Mouse (Mus musculus) neural tube, embryonic 11.5 days (tissue): ENCODE measurements at regions not wholly inside any gene's neighbourhood (a gene's known extent, or its start where the extent isn't known, plus 50 kb on each side); places are given as distances from the start of the nearest gene placed in this dataset.
"Not testable (repeated sequence)": the region's sequence is repeated elsewhere in the genome, so short reads cannot be mapped to it uniquely, and the experiment has no call there.

Source experiments
- ATAC-seq: fragments of 200-750 bp; cut with Nextera tagmentation; 2 replicates; pipeline ENCODE4 v1.8.0; 2017; ENCODE audit warnings: moderate number of reproducible peaks, mild to moderate bottlenecking, moderate TSS enrichment, moderate library complexity; ENCODE audit not compliant: insufficient read depth, low FRiP score, low TSS enrichment
- DNase-seq: peaks from one replicate; pipeline ENCODE4 v3.0.0-alpha.2; 2015; ENCODE audit warnings: low spot score
- H3K27ac ChIP-seq: fragments of 300-500 bp; sonication (generic); 2 replicates; pipeline ENCODE4 v1.5.1; 2014; ENCODE audit warnings: low read depth, mild to moderate bottlenecking, low read length
- H3K27me3 ChIP-seq: fragments of 300-500 bp; sonication (generic); 2 replicates; pipeline ENCODE4 v1.6.1; 2014; ENCODE audit warnings: mild to moderate bottlenecking, low read length, mixed read lengths; ENCODE audit not compliant: control insufficient read depth, insufficient read depth
- H3K36me3 ChIP-seq: fragments of 300-500 bp; sonication (generic); 2 replicates; pipeline ENCODE4 v1.6.1; 2014; ENCODE audit warnings: mild to moderate bottlenecking, low read length, moderate library complexity, mixed read lengths; ENCODE audit not compliant: control insufficient read depth, insufficient read depth
- H3K4me1 ChIP-seq: fragments of 300-500 bp; sonication (generic); 2 replicates; pipeline ENCODE4 v1.6.1; 2014; ENCODE audit warnings: low read length, mixed read lengths; ENCODE audit not compliant: control insufficient read depth, insufficient read depth
- H3K4me2 ChIP-seq: fragments of 300-500 bp; sonication (generic); 2 replicates; pipeline ENCODE4 v1.6.1; 2014; ENCODE audit warnings: low read depth, mild to moderate bottlenecking, moderate library complexity
- H3K4me3 ChIP-seq: fragments of 300-500 bp; sonication (generic); 2 replicates; pipeline ENCODE4 v1.5.1; 2014; ENCODE audit warnings: low read depth, low read length
- H3K9ac ChIP-seq: fragments of 300-500 bp; sonication (generic); 2 replicates; pipeline ENCODE4 v1.6.1; 2014; ENCODE audit warnings: mild to moderate bottlenecking, low read length
- H3K9me3 ChIP-seq: fragments of 300-500 bp; sonication (generic); 2 replicates; pipeline ENCODE4 v1.6.1; 2016; ENCODE audit warnings: low read length; ENCODE audit not compliant: control insufficient read depth
- WGBS: fragments of 180-500 bp; shearing (Covaris S2); extraction: QIAGEN DNeasy Blood & Tissue Kit; methylation state at CpG from one replicate; pipeline ENCODE4 v1.1.7; 2014; 5-methylcytosine and 5-hydroxymethylcytosine counted together

- no peak overlapping the region for H3K27ac ChIP-seq
- no peak overlapping the region for H3K4me3 ChIP-seq
- no peaks in the 10 kb centered on the region for H3K4me1 ChIP-seq
- no peaks in the 10 kb centered on the region for H3K36me3 ChIP-seq
- no peak overlapping the region for H3K9ac ChIP-seq
- no peak overlapping the region for H3K4me2 ChIP-seq
- H3K9me3 ChIP-seq = no peaks in the 10 kb centered on the region
- no peaks in the 10 kb centered on the region for H3K27me3 ChIP-seq
- no peak for DNase-seq
- no peak for ATAC-seq
These were observed 182.6 kb upstream of the Kcnj3 start for GRCm38 (mm10) chr2:55253134-55253533.

- no peak overlapping the region for H3K9ac ChIP-seq
- ATAC-seq = no peak
- H3K36me3 ChIP-seq = no peaks in the 10 kb centered on the region
- H3K4me2 ChIP-seq = no peak overlapping the region
- no peak for DNase-seq
- H3K4me3 ChIP-seq = no peak overlapping the region
- 75% methylated on average over 1 of the region's 1 CpGs for WGBS
- H3K4me1 ChIP-seq = no peaks in the 10 kb centered on the region
- no peaks in the 10 kb centered on the region for H3K9me3 ChIP-seq
- no peak overlapping the region for H3K27ac ChIP-seq
- H3K27me3 ChIP-seq = no peaks in the 10 kb centered on the region
These were observed 173.0 kb upstream of the Kcnj3 start for GRCm38 (mm10) chr2:55262721-55263278.

- Histone ChIP-seq H3K4me2 (no peak overlapping the region), H3K4me3 (no peak overlapping the region), H3K9ac (no peak overlapping the region), H3K9me3 (no peaks in the 10 kb centered on the region), H3K36me3 (no peaks in the 10 kb centered on the region), H3K27ac (no peak overlapping the region), H3K27me3 (no peaks in the 10 kb centered on the region), H3K4me1 (no peaks in the 10 kb centered on the region)
- 60% methylated on average over 1 of the region's 2 CpGs for WGBS
- ATAC-seq (peak; percentile 64; the same call in 1 of the 2 replicates), DNase-seq (no peak)
These were observed 171.8 kb upstream of the Kcnj3 start for GRCm38 (mm10) chr2:55263847-55264449.

GRCm38 (mm10) chr2:55306387-55306786 is 129.4 kb upstream of the Kcnj3 start:
- Histone ChIP-seq H3K4me1 (no peaks in the 10 kb centered on the region), H3K9ac (no peak overlapping the region), H3K4me2 (no peak overlapping the region), H3K4me3 (no peak overlapping the region), H3K27me3 (no peaks in the 10 kb centered on the region), H3K36me3 (no peaks in the 10 kb centered on the region), H3K27ac (no peak overlapping the region), H3K9me3 (no peaks in the 10 kb centered on the region)
- DNase-seq (peak; percentile 16), ATAC-seq (0 out of 2 replicates have a peak, but pooled peaks have one; percentile 17)

GRCm38 (mm10) chr2:55315627-55316026 is 120.1 kb upstream of the Kcnj3 start:
- 85% methylated on average over 3 of the region's 3 CpGs for WGBS
- Histone ChIP-seq H3K4me3 (no peak overlapping the region), H3K9ac (no peak overlapping the region), H3K4me2 (no peak overlapping the region), H3K9me3 (no peaks in the 10 kb centered on the region), H3K27me3 (no peaks in the 10 kb centered on the region), H3K27ac (no peak overlapping the region), H3K4me1 (no peaks in the 10 kb centered on the region), H3K36me3 (no peaks in the 10 kb centered on the region)
- DNase-seq (no peak), ATAC-seq (no peak)

- H3K4me1 ChIP-seq, H3K27ac ChIP-seq, H3K4me3 ChIP-seq, H3K9ac ChIP-seq, H3K36me3 ChIP-seq, DNase-seq, H3K4me2 ChIP-seq, H3K27me3 ChIP-seq, H3K9me3 ChIP-seq, ATAC-seq: not testable (repeated sequence)
- 88% methylated on average over 5 of the region's 5 CpGs for WGBS
These were observed 81.7 kb upstream of the Kcnj3 start for GRCm38 (mm10) chr2:55354061-55354460.
